Mouse (Mus musculus) thymus, adult 2 months (tissue): ENCODE measurements around the gene Pllp. TPM values are rescaled to one million over a fixed set of nuclear protein-coding genes. Genes with fewer than 3 reads are reported as not detected.

ENCODE experiments used
- DNase-seq: peaks from one replicate; pipeline ENCODE4 v3.0.0; 2021
- H3K27ac ChIP-seq: fragments of 200-500 bp; 2 replicates; pipeline ENCODE4 v1.5.1; 2012; ENCODE audit warnings: low read length, control low read depth; ENCODE audit not compliant: control insufficient read depth, insufficient read depth
- H3K27me3 ChIP-seq: fragments of 200-500 bp; 2 replicates; pipeline ENCODE4 v1.6.1; 2012; ENCODE audit warnings: mild to moderate bottlenecking, low read length, moderate library complexity, mixed read lengths; ENCODE audit not compliant: control insufficient read depth, insufficient read depth
- H3K36me3 ChIP-seq: fragments of 200-500 bp; 2 replicates; pipeline ENCODE4 v1.6.1; 2012; ENCODE audit warnings: mild to moderate bottlenecking, low read length, moderate library complexity; ENCODE audit not compliant: control insufficient read depth, insufficient read depth
- H3K4me1 ChIP-seq: fragments of 200-500 bp; replicated peaks from 2 replicates; pipeline ENCODE4 v1.6.1; 2012; ENCODE audit warnings: low read length; ENCODE audit not compliant: control insufficient read depth, insufficient read depth
- H3K4me3 ChIP-seq: fragments of 200-500 bp; 2 replicates; pipeline ENCODE4 v1.5.1; 2012; ENCODE audit warnings: mild to moderate bottlenecking, low read length, control low read depth, moderate library complexity; ENCODE audit not compliant: control insufficient read depth, insufficient read depth
- CTCF ChIP-seq: fragments of 200-500 bp; IDR thresholded peaks from 2 replicates; pipeline ENCODE4 v1.5.1; 2012; ENCODE audit warnings: mild to moderate bottlenecking, control low read depth, low read length, moderate library complexity, borderline replicate concordance; ENCODE audit not compliant: control insufficient read depth, poor library complexity, insufficient read depth; ENCODE audit errors: extremely low read depth
- POLR2A ChIP-seq: fragments of 200-500 bp; IDR thresholded peaks from 2 replicates; pipeline ENCODE4 v1.6.1; 2012; ENCODE audit warnings: mild to moderate bottlenecking, low read length, control low read depth, moderate library complexity; ENCODE audit not compliant: control insufficient read depth, poor library complexity, insufficient read depth; ENCODE audit errors: extremely low read depth
- WGBS: fragments of 180-500 bp; shearing (Covaris S2); methylation state at CpG from one replicate; pipeline ENCODE4 v1.1.7; 2018; 5-methylcytosine and 5-hydroxymethylcytosine counted together
- polyA plus RNA-seq: library from polyadenylated mRNA; depleted of rRNA; stranded (reverse); fragments of >200 nt; gene quantifications from 2 replicates; pipeline ENCODE4 v1.2.3, GENCODE M21; 2012

The Pllp gene
- polyA plus RNA-seq, 1 experiment = 2.2 TPM

GRCm38 (mm10) chr8:94735426-94736094 is 39.5 kb upstream of the Pllp start:
- WGBS = 39% methylated on average over 5 of the region's 5 CpGs
- H3K4me3 ChIP-seq = no peak overlapping the region
- no peaks in the 10 kb centered on the region for H3K27me3 ChIP-seq
- no peak for TF ChIP-seq CTCF
- no peak for TF ChIP-seq POLR2A
- H3K4me1 ChIP-seq = peaks cover 11% of the 10 kb centered on the region
- no peak overlapping the region for H3K27ac ChIP-seq
- DNase-seq = no peak
- no peaks in the 10 kb centered on the region for H3K36me3 ChIP-seq

- TF ChIP-seq POLR2A (no peak), CTCF (no peak)
- Histone ChIP-seq H3K27ac (no peak overlapping the region), H3K27me3 (no peaks in the 10 kb centered on the region), H3K4me3 (no peak overlapping the region), H3K4me1 (peaks cover 11% of the 10 kb centered on the region), H3K36me3 (no peaks in the 10 kb centered on the region)
- DNase-seq = no peak
- WGBS = 88% methylated on average over 7 of the region's 7 CpGs
Measured at GRCm38 (mm10) chr8:94734735-94735350, 38.8 kb upstream of the Pllp start.

- no peaks in the 10 kb centered on the region for H3K36me3 ChIP-seq
- 34% methylated on average over 5 of the region's 5 CpGs for WGBS
- H3K4me1 ChIP-seq = peaks cover 8% of the 10 kb centered on the region
- H3K27me3 ChIP-seq = no peaks in the 10 kb centered on the region
- peak; percentile 4 for DNase-seq
- TF ChIP-seq CTCF (no peak), POLR2A (no peak)
- H3K4me3 ChIP-seq = no peak overlapping the region
- no peak overlapping the region for H3K27ac ChIP-seq
Measured at GRCm38 (mm10) chr8:94733821-94734465, 37.9 kb upstream of the Pllp start.

GRCm38 (mm10) chr8:94729301-94729700 is 33.2 kb upstream of the Pllp start:
- Histone ChIP-seq H3K27me3 (no peaks in the 10 kb centered on the region), H3K27ac (no peak overlapping the region), H3K36me3 (no peaks in the 10 kb centered on the region), H3K4me3 (no peak overlapping the region), H3K4me1 (peaks cover 8% of the 10 kb centered on the region)
- WGBS = 91% methylated on average over 4 of the region's 4 CpGs
- TF ChIP-seq POLR2A = no peak
- TF ChIP-seq CTCF = no peak
- DNase-seq = no peak

GRCm38 (mm10) chr8:94725998-94726397 is 29.9 kb upstream of the Pllp start:
- no peak overlapping the region for H3K27ac ChIP-seq
- no peak for DNase-seq
- H3K4me3 ChIP-seq = no peak overlapping the region
- no peaks in the 10 kb centered on the region for H3K36me3 ChIP-seq
- no peaks in the 10 kb centered on the region for H3K27me3 ChIP-seq
- WGBS = 82% methylated on average over 5 of the region's 5 CpGs
- H3K4me1 ChIP-seq = no peaks in the 10 kb centered on the region
- TF ChIP-seq POLR2A (no peak), CTCF (no peak)

GRCm38 (mm10) chr8:94716841-94717240 is 20.8 kb upstream of the Pllp start:
- no peak overlapping the region for H3K4me3 ChIP-seq
- 98% methylated on average over 1 of the region's 1 CpGs for WGBS
- H3K4me1 ChIP-seq = no peaks in the 10 kb centered on the region
- no peak overlapping the region for H3K27ac ChIP-seq
- no peak for DNase-seq
- no peaks in the 10 kb centered on the region for H3K36me3 ChIP-seq
- TF ChIP-seq CTCF (no peak), POLR2A (no peak)
- H3K27me3 ChIP-seq = no peaks in the 10 kb centered on the region

GRCm38 (mm10) chr8:94715871-94716270 is 19.8 kb upstream of the Pllp start:
- Histone ChIP-seq H3K27me3 (no peaks in the 10 kb centered on the region), H3K4me1 (no peaks in the 10 kb centered on the region; the same call in 1 of the 2 replicates), H3K4me3 (no peak overlapping the region), H3K27ac (no peak overlapping the region), H3K36me3 (no peaks in the 10 kb centered on the region)
- no peak for DNase-seq
- WGBS = 91% methylated on average over 3 of the region's 3 CpGs
- TF ChIP-seq POLR2A (no peak), CTCF (no peak)
